Mouse (Mus musculus) mammary gland, adult 2 months (tissue): ENCODE results near the gene Olfr1158. TPM values are rescaled to one million over a fixed set of nuclear protein-coding genes. Genes with fewer than 3 reads are reported as not detected.

Experiments used
- polyA plus RNA-seq: library from polyadenylated mRNA; depleted of rRNA; stranded (reverse); fragments of >200 nt; gene quantifications from 2 replicates; pipeline ENCODE4 v1.2.3, GENCODE M21; 2012; ENCODE audit warnings: low replicate concordance; rRNA removed

The Olfr1158 gene
- not detected in 2 replicates for polyA plus RNA-seq

DNA sequence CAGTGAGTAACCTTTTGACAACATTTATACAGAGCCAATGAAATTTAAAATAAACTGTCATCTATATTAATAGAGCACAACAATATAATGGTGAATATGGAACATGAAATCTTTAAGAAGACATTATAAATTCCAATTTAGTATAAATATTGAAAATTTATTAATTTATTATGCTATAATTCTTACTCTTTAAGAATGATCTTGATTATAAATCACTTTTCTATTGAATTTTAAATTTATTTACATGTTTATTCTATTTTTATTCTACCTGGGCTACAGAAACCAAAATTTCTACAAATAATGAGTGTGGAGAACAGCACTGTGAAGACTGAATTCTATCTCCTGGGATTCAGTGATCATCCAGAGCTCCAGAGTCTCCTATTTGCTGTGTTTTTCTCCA, at the start of gene Olfr1158:
Gene Olfr1158, plus strand, starts transcription at position 301 of the 400 bp plus-strand sequence.

DNA sequence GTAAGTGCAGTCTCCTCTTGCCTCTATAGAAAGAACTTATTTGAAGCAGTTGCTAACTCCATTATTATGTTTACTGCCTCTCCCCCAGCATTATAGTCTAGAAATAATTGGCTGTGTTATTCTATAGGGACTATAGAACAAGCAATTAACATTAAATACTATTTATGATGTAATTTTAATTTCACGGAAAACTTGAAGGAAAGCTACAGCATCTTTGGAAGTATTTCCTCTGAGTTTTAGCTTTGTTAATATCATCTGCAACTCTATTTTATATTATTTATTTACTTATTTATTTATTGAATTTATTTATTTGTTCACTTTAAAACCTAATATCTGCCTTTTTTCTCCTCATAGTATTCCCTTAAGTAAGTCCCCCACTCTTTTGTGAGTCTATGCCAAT, 44.9 kb upstream of the Olfr1158 start, which contains the start of gene Olfr1155:
Gene Olfr1155, minus strand, starts transcription at position 101 of the 400 bp plus-strand sequence.

GRCm38 (mm10) chr2:87953000-87953399, 36.9 kb upstream of the Olfr1158 start, which contains the start of gene Olfr1156:
TSS of gene Olfr1156 (minus strand) at chr2:87953100.

DNA sequence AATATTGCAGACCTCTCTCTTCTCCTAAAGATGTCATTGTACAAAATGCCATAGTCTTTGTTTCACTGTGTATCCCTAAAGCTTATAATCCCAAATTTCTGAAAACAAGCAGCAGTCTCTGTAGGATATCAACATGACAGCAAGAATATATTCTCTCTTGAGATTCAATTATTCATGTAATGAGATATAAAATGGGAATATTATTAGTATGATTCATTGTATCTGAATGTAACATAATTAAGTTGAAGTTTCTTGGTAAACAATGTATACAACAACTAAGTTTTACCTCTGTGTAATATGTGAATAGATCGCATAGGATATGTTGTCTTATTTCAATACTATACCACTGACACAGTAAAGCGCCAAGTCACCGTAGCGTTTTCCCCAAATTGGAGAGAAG, 21.7 kb upstream of the Olfr1158 start, which contains the start of gene Olfr1157:
Gene Olfr1157, minus strand, starts transcription at position 101 of the 400 bp plus-strand sequence.

GRCm38 (mm10) chr2:87974563-87974962, 15.3 kb upstream of the Olfr1158 start, which contains the start of gene Olfr74:
TSS of gene Olfr74 (minus strand) at chr2:87974663.

GRCm38 (mm10) chr2:88007515-88008318, 17.8 kb downstream of the Olfr1158 start, which contains the start of gene Olfr1160:
TSS of gene Olfr1160 (minus strand) at chr2:88008268.

DNA sequence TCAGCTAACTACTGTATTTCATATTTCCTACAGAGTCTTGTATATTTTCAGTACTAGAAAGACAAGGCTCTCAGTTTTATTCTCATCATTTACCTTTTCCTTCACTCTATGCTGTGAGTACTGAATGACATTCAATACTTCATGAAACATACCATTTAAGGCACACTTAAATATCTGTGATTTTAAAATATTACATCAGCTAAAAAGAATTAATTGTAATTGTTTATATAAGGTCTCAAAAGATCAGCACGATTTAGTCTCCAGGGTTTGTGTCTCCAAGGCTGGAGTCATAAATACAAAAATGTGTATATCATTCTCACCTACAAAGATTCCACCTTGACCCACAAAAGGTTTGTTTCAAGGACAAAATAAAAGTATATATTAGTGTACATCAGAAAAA, 32.6 kb downstream of the Olfr1158 start, which contains the start of gene Olfr1161:
Gene Olfr1161, plus strand, starts transcription at position 301 of the 400 bp plus-strand sequence.

GRCm38 (mm10) chr2:88037599-88037998, 47.7 kb downstream of the Olfr1158 start, which contains the start of gene Olfr73:
TSS of gene Olfr73 (minus strand) at chr2:88037699.

Other genes with a start within 250 kb of the Olfr1158 start
- gene Olfr1140, start 246.4 kb upstream of the Olfr1158 start, polyA plus RNA-seq = not detected in 2 replicates
- gene Olfr1141, start 236.1 kb upstream of the Olfr1158 start, polyA plus RNA-seq = not detected in 2 replicates
- gene Olfr152, start 210.6 kb upstream of the Olfr1158 start, polyA plus RNA-seq = not detected in 2 replicates
- not detected in 2 replicates for gene Olfr1143, start 189.5 kb upstream of the Olfr1158 start, polyA plus RNA-seq
- not detected in 2 replicates for gene Olfr1145, start 180.3 kb upstream of the Olfr1158 start, polyA plus RNA-seq
- not detected in 2 replicates for gene Olfr1148, start 159.6 kb upstream of the Olfr1158 start, polyA plus RNA-seq
- gene Olfr1150-ps1, start 146.1 kb upstream of the Olfr1158 start, polyA plus RNA-seq = not detected in 2 replicates
- not detected in 2 replicates for gene Olfr1151, start 134.3 kb upstream of the Olfr1158 start, polyA plus RNA-seq
- not detected in 2 replicates for gene Olfr1152, start 123.6 kb upstream of the Olfr1158 start, polyA plus RNA-seq
- gene Olfr1153, start 95.2 kb upstream of the Olfr1158 start, polyA plus RNA-seq = not detected in 2 replicates
- not detected in 2 replicates for gene Olfr1154, start 84.9 kb upstream of the Olfr1158 start, polyA plus RNA-seq
- gene Olfr1155, start 45.0 kb upstream of the Olfr1158 start, polyA plus RNA-seq = not detected in 2 replicates
- not detected in 2 replicates for gene Olfr1156, start 37.0 kb upstream of the Olfr1158 start, polyA plus RNA-seq
- not detected in 2 replicates for gene Olfr1157, start 21.8 kb upstream of the Olfr1158 start, polyA plus RNA-seq
- not detected in 2 replicates for gene Olfr74, start 15.4 kb upstream of the Olfr1158 start, polyA plus RNA-seq
- gene Olfr1160, start 18.2 kb downstream of the Olfr1158 start, polyA plus RNA-seq = not detected in 2 replicates
- not detected in 2 replicates for gene Olfr1161, start 32.7 kb downstream of the Olfr1158 start, polyA plus RNA-seq
- not detected in 2 replicates for gene Olfr73, start 47.6 kb downstream of the Olfr1158 start, polyA plus RNA-seq
- gene Olfr1162, start 61.0 kb downstream of the Olfr1158 start, polyA plus RNA-seq = not detected in 2 replicates
- gene Olfr1163, start 81.7 kb downstream of the Olfr1158 start, polyA plus RNA-seq = not detected in 2 replicates
- gene Olfr1164, start 103.9 kb downstream of the Olfr1158 start, polyA plus RNA-seq = not detected in 2 replicates
- not detected in 2 replicates for gene Olfr1166, start 138.2 kb downstream of the Olfr1158 start, polyA plus RNA-seq
- not detected in 2 replicates for gene Olfr1167, start 165.1 kb downstream of the Olfr1158 start, polyA plus RNA-seq
- not detected in 2 replicates for gene Olfr1168, start 191.8 kb downstream of the Olfr1158 start, polyA plus RNA-seq
- not detected in 2 replicates for gene Olfr1170, start 238.2 kb downstream of the Olfr1158 start, polyA plus RNA-seq